Mouse (Mus musculus) heart, postnatal 0 days (tissue): ENCODE measurements around the gene Ankfn1. TPM values are rescaled to one million over a fixed set of nuclear protein-coding genes. Genes with fewer than 3 reads are reported as not detected.

ENCODE experiments used
- ATAC-seq: fragments of 200-750 bp; cut with Nextera tagmentation; 2 replicates; pipeline ENCODE4 v1.8.0; 2017; ENCODE audit warnings: low read depth, moderate number of reproducible peaks, moderate library complexity; ENCODE audit not compliant: insufficient read depth
- DNase-seq: peaks from one replicate; pipeline ENCODE4 v3.0.0-alpha.2; 2016; ENCODE audit warnings: low spot score
- H3K27ac ChIP-seq: fragments of 300-500 bp; sonication (generic); 2 replicates; pipeline ENCODE4 v1.5.1; 2014; ENCODE audit warnings: low read depth, mild to moderate bottlenecking
- H3K27me3 ChIP-seq: fragments of 300-500 bp; sonication (generic); 2 replicates; pipeline ENCODE4 v1.6.1; 2014; ENCODE audit warnings: low read length, mixed read lengths; ENCODE audit not compliant: control insufficient read depth, insufficient read depth
- H3K36me3 ChIP-seq: fragments of 300-500 bp; sonication (generic); replicated peaks from 2 replicates; pipeline ENCODE4 v1.6.1; 2014; ENCODE audit warnings: low read length, mixed read lengths; ENCODE audit not compliant: control insufficient read depth, insufficient read depth
- H3K4me1 ChIP-seq: fragments of 300-500 bp; sonication (generic); 2 replicates; pipeline ENCODE4 v1.6.1; 2014; ENCODE audit warnings: antibody characterized with exemption; ENCODE audit not compliant: control insufficient read depth, insufficient read depth
- H3K4me2 ChIP-seq: fragments of 300-500 bp; sonication (generic); 2 replicates; pipeline ENCODE4 v1.6.1; 2014; ENCODE audit warnings: low read depth, mild to moderate bottlenecking, low read length, moderate library complexity
- H3K4me3 ChIP-seq: fragments of 300-500 bp; sonication (generic); 2 replicates; pipeline ENCODE4 v1.5.1; 2014; ENCODE audit warnings: low read depth, low read length
- H3K9ac ChIP-seq: fragments of 300-500 bp; sonication (generic); replicated peaks from 2 replicates; pipeline ENCODE4 v1.6.1; 2014; ENCODE audit warnings: low read depth, low read length, mixed read lengths
- H3K9me3 ChIP-seq: fragments of 300-500 bp; sonication (generic); replicated peaks from 2 replicates; pipeline ENCODE4 v1.6.1; 2016; ENCODE audit warnings: low read length; ENCODE audit not compliant: control insufficient read depth
- CTCF ChIP-seq: IDR thresholded peaks from 2 replicates; pipeline ENCODE4 v1.5.1; 2016; ENCODE audit warnings: antibody characterized with exemption, control low read depth, low read depth
- EP300 ChIP-seq: IDR thresholded peaks from 2 replicates; pipeline ENCODE4 v1.6.1; 2016; ENCODE audit warnings: antibody characterized with exemption, low read depth
- WGBS: fragments of 180-500 bp; shearing (Covaris S2); extraction: QIAGEN DNeasy Blood & Tissue Kit; methylation state at CpG from one replicate; pipeline ENCODE4 v1.1.7; 2014; 5-methylcytosine and 5-hydroxymethylcytosine counted together
- polyA plus RNA-seq: library from polyadenylated mRNA; unstranded; fragments of >200 nt; fragmentation: Nextera tagmentation; extraction: Ambion mirVana; gene quantifications from 2 replicates; pipeline ENCODE4 v1.2.1, GENCODE M21; 2015
- total RNA-seq: library from RNA; depleted of rRNA; stranded (reverse); fragments of >200 nt; gene quantifications from 2 replicates; pipeline ENCODE4 v1.2.3, GENCODE M21; 2014; ENCODE audit warnings: low replicate concordance

The Ankfn1 gene
- total and polyA plus RNA-seq, 2 experiments from 2014 or later: not detected

GRCm38 (mm10) chr11:89476047-89476446 lies 301.4 kb downstream of the Ankfn1 start:
- Histone ChIP-seq H3K4me1 (no peaks in the 10 kb centered on the region), H3K27me3 (no peaks in the 10 kb centered on the region), H3K36me3 (no peaks in the 10 kb centered on the region), H3K27ac (no peak overlapping the region), H3K9ac (no peak overlapping the region), H3K4me3 (no peak overlapping the region), H3K9me3 (no peaks in the 10 kb centered on the region), H3K4me2 (no peak overlapping the region)
- TF ChIP-seq CTCF: no peak
- TF ChIP-seq EP300: no peak
- DNase-seq (no peak), ATAC-seq (no peak)
- WGBS: 77% methylated on average over 4 of the region's 4 CpGs

GRCm38 (mm10) chr11:89472871-89473270 lies 304.6 kb downstream of the Ankfn1 start:
- Histone ChIP-seq H3K27me3 (no peaks in the 10 kb centered on the region), H3K4me2 (no peak overlapping the region)
- WGBS: 82% methylated on average over 4 of the region's 4 CpGs

GRCm38 (mm10) chr11:89465381-89465780 lies 312.1 kb downstream of the Ankfn1 start:
- H3K36me3 ChIP-seq: no peaks in the 10 kb centered on the region
- no peak for DNase-seq
- H3K27me3 ChIP-seq: no peaks in the 10 kb centered on the region
- H3K4me3 ChIP-seq: no peak overlapping the region
- H3K27ac ChIP-seq: no peak overlapping the region
- TF ChIP-seq EP300: no peak
- TF ChIP-seq CTCF: no peak
- no peak overlapping the region for H3K4me2 ChIP-seq
- H3K4me1 ChIP-seq: no peaks in the 10 kb centered on the region
- H3K9ac ChIP-seq: no peak overlapping the region
- ATAC-seq: no peak
- H3K9me3 ChIP-seq: no peaks in the 10 kb centered on the region
- WGBS: 82% methylated on average over 4 of the region's 4 CpGs

More at GRCm38 (mm10) chr11:89472871-89473270, 304.6 kb downstream of the Ankfn1 start:
- H3K9ac ChIP-seq: no peak overlapping the region
- TF ChIP-seq CTCF (no peak), EP300 (no peak)
- DNase-seq: no peak
- no peaks in the 10 kb centered on the region for H3K9me3 ChIP-seq
- ATAC-seq: no peak
- no peaks in the 10 kb centered on the region for H3K4me1 ChIP-seq
- H3K4me3 ChIP-seq: no peak overlapping the region
- H3K27ac ChIP-seq: no peak overlapping the region
- H3K36me3 ChIP-seq: no peaks in the 10 kb centered on the region

- H3K4me3 ChIP-seq: no peak overlapping the region
- H3K27ac ChIP-seq: no peak overlapping the region
- H3K4me2 ChIP-seq: no peak overlapping the region
- H3K27me3 ChIP-seq: no peaks in the 10 kb centered on the region
- DNase-seq (no peak), ATAC-seq (no peak)
- no peaks in the 10 kb centered on the region for H3K9me3 ChIP-seq
- 68% methylated on average over 10 of the region's 10 CpGs for WGBS
- H3K36me3 ChIP-seq: no peaks in the 10 kb centered on the region
- no peaks in the 10 kb centered on the region for H3K4me1 ChIP-seq
- TF ChIP-seq EP300 (no peak), CTCF (no peak)
- no peak overlapping the region for H3K9ac ChIP-seq
Observed at GRCm38 (mm10) chr11:89462216-89462615, 315.2 kb downstream of the Ankfn1 start.

GRCm38 (mm10) chr11:89459437-89459836 lies 318.0 kb downstream of the Ankfn1 start:
- Histone ChIP-seq H3K36me3 (no peaks in the 10 kb centered on the region), H3K27me3 (no peaks in the 10 kb centered on the region), H3K4me2 (no peak overlapping the region), H3K4me1 (no peaks in the 10 kb centered on the region), H3K4me3 (no peak overlapping the region), H3K27ac (no peak overlapping the region), H3K9ac (no peak overlapping the region), H3K9me3 (no peaks in the 10 kb centered on the region)
- TF ChIP-seq EP300: no peak
- no peak for TF ChIP-seq CTCF
- DNase-seq: no peak
- WGBS: 71% methylated on average over 6 of the region's 6 CpGs
- no peak for ATAC-seq

- DNase-seq (no peak), ATAC-seq (no peak)
- no peaks in the 10 kb centered on the region for H3K27me3 ChIP-seq
- no peak overlapping the region for H3K27ac ChIP-seq
- no peaks in the 10 kb centered on the region for H3K4me1 ChIP-seq
- H3K36me3 ChIP-seq: no peaks in the 10 kb centered on the region
- no peak overlapping the region for H3K4me2 ChIP-seq
- no peak overlapping the region for H3K4me3 ChIP-seq
- H3K9ac ChIP-seq: no peak overlapping the region
- TF ChIP-seq EP300 (no peak), CTCF (no peak)
- WGBS: 24% methylated on average over 5 of the region's 5 CpGs
- H3K9me3 ChIP-seq: no peaks in the 10 kb centered on the region
Observed at GRCm38 (mm10) chr11:89455647-89456231, 321.7 kb downstream of the Ankfn1 start.
